Mouse (Mus musculus) forebrain, postnatal 0 days (tissue): ENCODE measurements at regions not wholly inside any gene's neighbourhood (a gene's known extent, or its start where the extent isn't known, plus 50 kb on each side); places are given as distances from the start of the nearest gene placed in this dataset.
"Not testable (repeated sequence)": the region's sequence is repeated elsewhere in the genome, so short reads cannot be mapped to it uniquely, and the experiment has no call there.

Experiments used
- ATAC-seq: fragments of 200-750 bp; cut with Nextera tagmentation; 2 replicates; pipeline ENCODE4 v1.8.0; 2017; ENCODE audit warnings: mild to moderate bottlenecking, moderate library complexity
- DNase-seq: peaks from one replicate; pipeline ENCODE4 v3.0.0-alpha.2; 2015
- H3K27ac ChIP-seq: fragments of 300-500 bp; sonication (generic); 2 replicates; pipeline ENCODE4 v1.5.1; 2014; ENCODE audit warnings: low read depth, mild to moderate bottlenecking, antibody characterized with exemption, low read length, moderate library complexity, mixed read lengths
- H3K27me3 ChIP-seq: fragments of 300-500 bp; sonication (generic); 2 replicates; pipeline ENCODE4 v1.6.1; 2014; ENCODE audit warnings: mild to moderate bottlenecking, low read length, mixed read lengths; ENCODE audit not compliant: insufficient read depth
- H3K36me3 ChIP-seq: fragments of 300-500 bp; sonication (generic); 2 replicates; pipeline ENCODE4 v1.6.1; 2014; ENCODE audit warnings: mild to moderate bottlenecking, moderate library complexity; ENCODE audit not compliant: insufficient read depth
- H3K4me1 ChIP-seq: fragments of 300-500 bp; sonication (generic); 2 replicates; pipeline ENCODE4 v1.6.1; 2014; ENCODE audit warnings: antibody characterized with exemption; ENCODE audit not compliant: insufficient read depth
- H3K4me2 ChIP-seq: fragments of 300-500 bp; sonication (generic); 2 replicates; pipeline ENCODE4 v1.6.1; 2014; ENCODE audit warnings: low read depth, mild to moderate bottlenecking, moderate library complexity
- H3K4me3 ChIP-seq: fragments of 300-500 bp; sonication (generic); 2 replicates; pipeline ENCODE4 v1.5.1; 2014; ENCODE audit warnings: low read depth, low read length, mixed read lengths
- H3K9ac ChIP-seq: fragments of 300-500 bp; sonication (generic); 2 replicates; pipeline ENCODE4 v1.6.1; 2014; ENCODE audit warnings: mild to moderate bottlenecking
- H3K9me3 ChIP-seq: fragments of 300-500 bp; sonication (generic); 2 replicates; pipeline ENCODE4 v1.6.1; 2016; ENCODE audit warnings: low read length
- CTCF ChIP-seq: sonication (generic); IDR thresholded peaks from 2 replicates; pipeline ENCODE4 v1.5.1; 2016; ENCODE audit warnings: antibody characterized with exemption, control low read depth, low read depth
- WGBS: fragments of 180-500 bp; shearing (Covaris S2); extraction: QIAGEN DNeasy Blood & Tissue Kit; methylation state at CpG from one replicate; pipeline ENCODE4 v1.1.7; 2014; 5-methylcytosine and 5-hydroxymethylcytosine counted together

DNA sequence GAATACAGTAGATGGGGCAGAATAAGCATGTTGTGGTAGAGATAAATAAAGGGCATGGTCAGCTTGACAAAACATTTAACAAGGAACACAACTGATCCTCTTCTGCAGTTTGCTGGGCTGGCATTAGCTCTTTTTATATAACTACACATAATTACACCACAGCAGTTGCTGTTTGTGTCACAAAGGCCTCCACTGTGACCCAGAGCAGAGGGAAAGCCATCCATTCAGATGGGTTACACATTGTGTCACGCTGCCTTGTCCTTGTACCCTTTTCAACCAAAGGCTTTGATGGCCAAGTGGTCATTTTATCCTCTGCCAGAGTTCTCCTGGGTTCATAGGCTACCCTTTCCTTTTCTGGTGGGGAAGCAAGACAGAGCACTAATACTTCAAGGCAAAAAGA lies 209.6 kb upstream of the Rnf219 start:
- Histone ChIP-seq H3K27me3 (no peaks in the 10 kb centered on the region), H3K4me1 (no peaks in the 10 kb centered on the region), H3K4me2 (no peak overlapping the region), H3K9me3 (no peaks in the 10 kb centered on the region), H3K27ac (no peak overlapping the region), H3K36me3 (no peaks in the 10 kb centered on the region), H3K9ac (no peak overlapping the region), H3K4me3 (no peak overlapping the region)
- ATAC-seq (peak; percentile 59; the same call in 1 of the 2 replicates), DNase-seq (no peak)
- TF ChIP-seq CTCF: no peak
- WGBS: 16% methylated on average over 1 of the region's 1 CpGs

- no peak for TF ChIP-seq CTCF
- H3K9ac ChIP-seq: no peak overlapping the region
- DNase-seq (no peak), ATAC-seq (no peak)
- H3K36me3 ChIP-seq: no peaks in the 10 kb centered on the region
- 72% methylated on average over 3 of the region's 3 CpGs for WGBS
- H3K27ac ChIP-seq: no peak overlapping the region
- H3K4me2 ChIP-seq: no peak overlapping the region
- no peaks in the 10 kb centered on the region for H3K9me3 ChIP-seq
- H3K4me1 ChIP-seq: no peaks in the 10 kb centered on the region
- no peaks in the 10 kb centered on the region for H3K27me3 ChIP-seq
- no peak overlapping the region for H3K4me3 ChIP-seq
Measured at GRCm38 (mm10) chr14:104731319-104731995, 209.0 kb upstream of the Rnf219 start.

DNA sequence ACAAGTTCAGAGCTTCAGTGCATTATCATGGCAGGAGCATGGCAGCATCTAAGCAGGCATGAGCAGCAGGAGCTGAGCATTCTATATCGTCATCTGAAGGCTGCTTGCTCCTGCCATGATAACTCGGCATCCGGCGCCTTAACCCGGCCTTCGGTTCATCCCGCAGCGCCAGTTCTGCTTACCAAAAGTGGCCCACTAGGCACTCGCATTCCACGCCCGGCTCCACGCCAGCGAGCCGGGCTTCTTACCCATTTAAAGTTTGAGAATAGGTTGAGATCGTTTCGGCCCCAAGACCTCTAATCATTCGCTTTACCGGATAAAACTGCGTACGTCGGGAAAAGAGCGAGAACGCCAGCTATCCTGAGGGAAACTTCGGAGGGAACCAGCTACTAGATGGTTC lies 193.2 kb upstream of the Rnf219 start:
- not testable (repeated sequence) for H3K4me1 ChIP-seq, H3K9me3 ChIP-seq, H3K27me3 ChIP-seq, ATAC-seq, DNase-seq, H3K27ac ChIP-seq, H3K4me3 ChIP-seq, H3K36me3 ChIP-seq, H3K4me2 ChIP-seq, H3K9ac ChIP-seq
- 94% methylated on average over 24 of the region's 24 CpGs for WGBS

DNA sequence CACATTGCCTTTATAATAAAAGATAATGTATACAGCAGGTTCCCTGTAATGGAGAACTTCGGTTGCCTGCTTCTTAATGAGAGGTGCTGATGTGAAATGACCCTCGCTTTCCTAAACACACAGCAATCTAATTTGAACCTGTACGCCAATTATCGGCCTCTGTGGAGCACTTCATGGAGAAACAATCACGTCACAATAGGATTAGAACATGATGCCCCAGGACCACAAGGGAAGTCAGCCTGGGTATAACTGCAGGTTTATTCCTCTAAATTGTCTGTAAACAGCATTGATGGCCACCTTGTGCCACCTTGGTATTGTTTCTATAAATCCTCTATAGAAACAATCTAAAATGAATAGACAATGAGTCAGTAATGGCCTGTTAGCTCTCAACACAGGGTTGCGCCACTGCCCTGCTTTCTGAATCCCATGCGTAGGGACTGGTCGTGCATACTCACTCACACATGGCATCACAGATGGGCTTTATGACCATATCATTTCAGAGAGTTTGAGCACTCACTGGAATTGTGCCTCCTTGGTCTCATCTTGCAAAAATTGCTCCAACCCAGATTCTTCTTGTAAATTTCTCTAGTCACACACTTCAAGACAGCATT lies 179.9 kb upstream of the Rnf219 start:
- Histone ChIP-seq H3K4me2 (no peak overlapping the region), H3K9ac (no peak overlapping the region), H3K27ac (no peak overlapping the region), H3K4me1 (no peaks in the 10 kb centered on the region), H3K36me3 (no peaks in the 10 kb centered on the region), H3K4me3 (no peak overlapping the region), H3K27me3 (no peaks in the 10 kb centered on the region), H3K9me3 (no peaks in the 10 kb centered on the region)
- ATAC-seq (no peak), DNase-seq (no peak)
- 56% methylated on average over 8 of the region's 8 CpGs for WGBS
- TF ChIP-seq CTCF: no peak

GRCm38 (mm10) chr14:104698962-104699361 lies 176.5 kb upstream of the Rnf219 start:
- no peak overlapping the region for H3K9ac ChIP-seq
- no peak overlapping the region for H3K4me2 ChIP-seq
- no peak overlapping the region for H3K4me3 ChIP-seq
- H3K27ac ChIP-seq: no peak overlapping the region
- WGBS: 88% methylated on average over 4 of the region's 4 CpGs
- no peaks in the 10 kb centered on the region for H3K9me3 ChIP-seq
- no peaks in the 10 kb centered on the region for H3K4me1 ChIP-seq
- DNase-seq (no peak), ATAC-seq (no peak)
- no peak for TF ChIP-seq CTCF
- no peaks in the 10 kb centered on the region for H3K36me3 ChIP-seq
- H3K27me3 ChIP-seq: no peaks in the 10 kb centered on the region

- no peaks in the 10 kb centered on the region for H3K27me3 ChIP-seq
- WGBS: 51% methylated on average over 4 of the region's 4 CpGs
- no peaks in the 10 kb centered on the region for H3K36me3 ChIP-seq
- H3K9me3 ChIP-seq: no peaks in the 10 kb centered on the region
- no peaks in the 10 kb centered on the region for H3K4me1 ChIP-seq
- H3K9ac ChIP-seq: no peak overlapping the region
- no peak overlapping the region for H3K4me2 ChIP-seq
- TF ChIP-seq CTCF: no peak
- DNase-seq: no peak
- no peak for ATAC-seq
- H3K4me3 ChIP-seq: no peak overlapping the region
- H3K27ac ChIP-seq: no peak overlapping the region
Measured at GRCm38 (mm10) chr14:104695101-104695500, 172.7 kb upstream of the Rnf219 start.

DNA sequence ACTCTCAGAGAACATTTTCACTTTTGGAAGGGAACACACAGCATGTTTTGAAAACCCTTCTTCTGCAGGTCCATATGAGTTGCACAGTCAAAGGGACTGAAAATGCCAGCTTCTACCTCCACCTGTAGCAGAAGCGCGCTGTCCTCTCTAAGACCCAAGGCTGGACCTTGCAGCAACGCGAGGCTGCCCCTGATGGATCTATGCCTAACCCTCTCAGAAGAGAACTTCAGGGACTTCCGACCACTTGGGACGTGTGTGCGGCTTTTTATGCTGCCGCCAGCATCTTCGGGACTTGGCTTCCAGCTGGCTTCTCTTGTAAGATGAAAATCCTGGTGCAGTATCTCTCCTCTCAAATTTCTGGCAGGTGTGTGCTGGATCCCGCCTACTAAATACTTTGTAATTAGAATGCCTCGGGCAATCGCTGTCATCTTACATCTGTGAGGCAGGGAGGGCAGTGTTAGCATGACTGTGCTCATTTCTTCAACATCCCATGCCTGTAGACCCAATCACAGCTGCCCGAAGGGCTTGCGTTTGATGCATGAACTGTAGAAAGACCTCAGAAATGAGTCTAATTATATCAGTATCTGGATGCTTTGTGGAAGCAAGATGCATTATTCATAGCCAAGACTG lies 171.8 kb upstream of the Rnf219 start:
- Histone ChIP-seq H3K9ac (no peak overlapping the region), H3K4me2 (no peak overlapping the region), H3K4me3 (no peak overlapping the region), H3K27ac (no peak overlapping the region), H3K36me3 (no peaks in the 10 kb centered on the region), H3K4me1 (no peaks in the 10 kb centered on the region), H3K27me3 (no peaks in the 10 kb centered on the region), H3K9me3 (no peaks in the 10 kb centered on the region)
- DNase-seq: no peak
- 64% methylated on average over 14 of the region's 14 CpGs for WGBS
- peak; percentile 60 for ATAC-seq
- TF ChIP-seq CTCF: no peak
